ENCODE assay signal across 18 mouse cellular contexts in the genomic region with DNA sequence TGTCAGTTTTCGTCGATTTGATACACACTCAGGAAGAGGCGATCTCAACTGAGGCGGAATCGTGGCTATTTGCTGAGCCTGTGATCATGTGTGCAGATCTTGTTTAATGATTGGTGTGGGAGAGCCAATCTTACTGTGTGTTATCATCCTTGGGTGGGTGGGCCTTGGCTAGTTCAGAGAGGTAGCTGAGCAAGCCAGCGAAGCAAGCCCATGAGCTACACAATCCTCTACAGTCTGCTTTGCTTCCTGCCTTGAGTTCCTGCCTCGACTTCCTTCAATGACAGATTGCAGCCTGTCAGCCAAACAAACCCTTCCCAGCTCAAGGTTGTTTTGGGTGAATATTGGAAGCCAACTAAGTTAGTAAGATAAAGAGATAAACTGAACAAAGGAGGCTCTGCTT.
"Had no signal": no experiment of that assay in that cellular context is flagged by ENCODE, and none has a peak within 500 bp of the region (broad histone marks: within the 10 kb centered on the region; RNA-seq: fewer than 3 reads in every experiment).

No protein-coding gene starts in this region.

- ATAC-seq: midbrain, embryonic 16.5 days had no signal

- H3K9ac ChIP-seq: lung, embryonic 14.5 days; midbrain, embryonic 12.5 days; neural tube, embryonic 13.5 days; neural tube, embryonic 15.5 days had no signal

- H3K4me3 ChIP-seq: midbrain, embryonic 10.5 days; midbrain, embryonic 12.5 days; myocyte; neural tube, embryonic 13.5 days; neural tube, embryonic 15.5 days had no signal

- H3K4me2 ChIP-seq: lung, embryonic 14.5 days; midbrain, embryonic 12.5 days; neural tube, embryonic 13.5 days; neural tube, embryonic 15.5 days had no signal

- H3K36me3 ChIP-seq: midbrain, embryonic 10.5 days; midbrain, embryonic 12.5 days; neural tube, embryonic 13.5 days; neural tube, embryonic 15.5 days had no signal

- H3K27me3 ChIP-seq: midbrain, embryonic 12.5 days; neural tube, embryonic 13.5 days; neural tube, embryonic 15.5 days had no signal

- H3K4me1 ChIP-seq: midbrain, embryonic 10.5 days; midbrain, embryonic 12.5 days; neural tube, embryonic 13.5 days; neural tube, embryonic 15.5 days had no signal

- H3K27ac ChIP-seq: midbrain, embryonic 10.5 days; midbrain, embryonic 12.5 days; neural tube, embryonic 13.5 days; neural tube, embryonic 15.5 days had no signal

- H3K9me3 ChIP-seq: midbrain, embryonic 10.5 days; midbrain, embryonic 12.5 days; neural tube, embryonic 13.5 days; neural tube, embryonic 15.5 days had no signal

- DNase-seq: lung, embryonic 14.5 days; lung, postnatal 10 days; lung, postnatal 4 days; midbrain, embryonic 14.5 days; retina, postnatal 1 day; right cerebral cortex, adult 18-20 months; right cerebral cortex, postnatal 25 days; right cerebral cortex, postnatal 4 days; spleen, adult 18-20 months; thymus, adult 18-20 months; thymus, postnatal 14 days; thymus, postnatal 36 days had no signal
